Mouse (Mus musculus): ENCODE data around the gene Tmem185b. TPM values are rescaled to one million over a fixed set of nuclear protein-coding genes. Genes with fewer than 3 reads are reported as not detected.

Gene Tmem185b
- polyA plus RNA-seq, 1 experiment, result 15.6 TPM

GRCm38 (mm10) chr1:119541570-119541969 lies 15.6 kb downstream of the Tmem185b start:
- TF ChIP-seq CTCF (IDR thresholded peaks at IDR 0.05; ENCODE audit: borderline replicate concordance, extremely low read depth, insufficient read depth, insufficient read length) (no peak), POLR2A (IDR thresholded peaks at IDR 0.05; ENCODE audit: borderline replicate concordance, extremely low read depth, insufficient read depth, insufficient read length, poor library complexity, severe bottlenecking) (no peak)
- no peak for DNase-seq (ENCODE audit: low read depth)

- TF ChIP-seq CTCF (IDR thresholded peaks at IDR 0.05; ENCODE audit: borderline replicate concordance, extremely low read depth, insufficient read depth, insufficient read length) (no peak), POLR2A (IDR thresholded peaks at IDR 0.05; ENCODE audit: borderline replicate concordance, extremely low read depth, insufficient read depth, insufficient read length, poor library complexity, severe bottlenecking) (no peak)
- no peak for DNase-seq (ENCODE audit: low read depth)
These were observed 17.4 kb downstream of the Tmem185b start for GRCm38 (mm10) chr1:119543316-119543715.

GRCm38 (mm10) chr1:119544611-119545155 lies 18.7 kb downstream of the Tmem185b start:
- no peak for TF ChIP-seq POLR2A (IDR thresholded peaks at IDR 0.05; ENCODE audit: borderline replicate concordance, extremely low read depth, insufficient read depth, insufficient read length, poor library complexity, severe bottlenecking)
- no peak for TF ChIP-seq CTCF (IDR thresholded peaks at IDR 0.05; ENCODE audit: borderline replicate concordance, extremely low read depth, insufficient read depth, insufficient read length)
- no peak for DNase-seq (ENCODE audit: low read depth)

GRCm38 (mm10) chr1:119545164-119545563 lies 19.2 kb downstream of the Tmem185b start:
- no peak for DNase-seq (ENCODE audit: low read depth)
- no peak for TF ChIP-seq CTCF (IDR thresholded peaks at IDR 0.05; ENCODE audit: borderline replicate concordance, extremely low read depth, insufficient read depth, insufficient read length)
- no peak for TF ChIP-seq POLR2A (IDR thresholded peaks at IDR 0.05; ENCODE audit: borderline replicate concordance, extremely low read depth, insufficient read depth, insufficient read length, poor library complexity, severe bottlenecking)

- no peak for DNase-seq (ENCODE audit: low read depth)
- TF ChIP-seq CTCF (IDR thresholded peaks at IDR 0.05; ENCODE audit: borderline replicate concordance, extremely low read depth, insufficient read depth, insufficient read length), result no peak
- TF ChIP-seq POLR2A (IDR thresholded peaks at IDR 0.05; ENCODE audit: borderline replicate concordance, extremely low read depth, insufficient read depth, insufficient read length, poor library complexity, severe bottlenecking), result no peak
These were observed 19.7 kb downstream of the Tmem185b start for GRCm38 (mm10) chr1:119545671-119546070.

- no peak for TF ChIP-seq POLR2A (IDR thresholded peaks at IDR 0.05; ENCODE audit: borderline replicate concordance, extremely low read depth, insufficient read depth, insufficient read length, poor library complexity, severe bottlenecking)
- TF ChIP-seq CTCF (IDR thresholded peaks at IDR 0.05; ENCODE audit: borderline replicate concordance, extremely low read depth, insufficient read depth, insufficient read length), result no peak
These were observed 20.5 kb downstream of the Tmem185b start for GRCm38 (mm10) chr1:119546490-119546889.

GRCm38 (mm10) chr1:119548668-119549326 lies 22.8 kb downstream of the Tmem185b start:
- TF ChIP-seq CTCF (IDR thresholded peaks at IDR 0.05; ENCODE audit: borderline replicate concordance, extremely low read depth, insufficient read depth, insufficient read length), result peak; percentile 83; the same call in 1 of the 2 replicates
- TF ChIP-seq POLR2A (IDR thresholded peaks at IDR 0.05; ENCODE audit: borderline replicate concordance, extremely low read depth, insufficient read depth, insufficient read length, poor library complexity, severe bottlenecking), result no peak
- peak; percentile 91 for DNase-seq (ENCODE audit: low read depth)

More at GRCm38 (mm10) chr1:119546490-119546889, 20.5 kb downstream of the Tmem185b start:
- no peak for DNase-seq (ENCODE audit: low read depth)

GRCm38 (mm10) chr1:119549327-119549689 lies 23.3 kb downstream of the Tmem185b start:
- no peak for DNase-seq (ENCODE audit: low read depth)
- TF ChIP-seq POLR2A (IDR thresholded peaks at IDR 0.05; ENCODE audit: borderline replicate concordance, extremely low read depth, insufficient read depth, insufficient read length, poor library complexity, severe bottlenecking), result no peak
- no peak for TF ChIP-seq CTCF (IDR thresholded peaks at IDR 0.05; ENCODE audit: borderline replicate concordance, extremely low read depth, insufficient read depth, insufficient read length)

GRCm38 (mm10) chr1:119550064-119550463 lies 24.1 kb downstream of the Tmem185b start:
- no peak for DNase-seq (ENCODE audit: low read depth)
- TF ChIP-seq POLR2A (IDR thresholded peaks at IDR 0.05; ENCODE audit: borderline replicate concordance, extremely low read depth, insufficient read depth, insufficient read length, poor library complexity, severe bottlenecking) (no peak), CTCF (IDR thresholded peaks at IDR 0.05; ENCODE audit: borderline replicate concordance, extremely low read depth, insufficient read depth, insufficient read length) (no peak)

GRCm38 (mm10) chr1:119551651-119552050 lies 25.7 kb downstream of the Tmem185b start:
- DNase-seq (ENCODE audit: low read depth), result no peak
- TF ChIP-seq CTCF (IDR thresholded peaks at IDR 0.05; ENCODE audit: borderline replicate concordance, extremely low read depth, insufficient read depth, insufficient read length), result no peak
- no peak for TF ChIP-seq POLR2A (IDR thresholded peaks at IDR 0.05; ENCODE audit: borderline replicate concordance, extremely low read depth, insufficient read depth, insufficient read length, poor library complexity, severe bottlenecking)

- DNase-seq (ENCODE audit: low read depth), result no peak
- TF ChIP-seq POLR2A (IDR thresholded peaks at IDR 0.05; ENCODE audit: borderline replicate concordance, extremely low read depth, insufficient read depth, insufficient read length, poor library complexity, severe bottlenecking), result no peak
- TF ChIP-seq CTCF (IDR thresholded peaks at IDR 0.05; ENCODE audit: borderline replicate concordance, extremely low read depth, insufficient read depth, insufficient read length), result no peak
These were observed 29.7 kb downstream of the Tmem185b start for GRCm38 (mm10) chr1:119555651-119556050.

All from brain, embryonic 14.5 days (tissue).